ENCODE assay signal across 9 mouse cellular contexts in the genomic region with DNA sequence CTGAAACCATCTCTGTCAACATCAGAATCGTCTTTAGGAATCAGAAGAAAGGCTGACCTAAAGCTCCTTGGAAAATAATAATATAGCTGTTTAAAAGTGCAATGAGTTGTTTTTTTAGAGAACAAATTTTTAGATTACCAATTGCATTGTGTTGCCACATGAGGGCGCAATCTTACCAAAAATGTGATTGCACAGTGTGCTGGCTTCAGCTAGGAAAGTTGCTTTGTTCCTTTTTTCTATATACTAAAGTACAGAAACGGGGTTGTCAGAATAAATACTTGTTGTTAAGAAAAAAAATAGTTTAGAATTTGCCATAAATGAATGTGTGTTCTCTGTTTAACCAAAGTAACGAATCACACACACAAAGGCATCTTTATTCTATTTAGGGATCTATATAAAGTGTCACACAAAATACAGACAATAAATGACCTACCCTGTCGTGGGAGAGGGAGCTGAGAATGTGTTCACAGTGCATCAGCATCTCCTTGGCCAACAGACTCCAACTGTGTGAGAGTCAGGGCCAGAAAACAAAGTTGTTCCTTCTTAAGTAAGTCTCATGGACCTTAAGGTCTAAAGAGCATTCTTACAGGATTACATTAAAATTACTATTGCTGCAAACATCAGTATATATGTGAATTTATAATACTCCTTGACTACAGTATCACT.
DNase-seq lines count a peak whose midpoint lies in the region; ATAC-seq and TF ChIP-seq lines count a peak whose summit lies in the region.
"Had no signal": no experiment of that assay in that cellular context is flagged by ENCODE, and none has a peak within 500 bp of the region (broad histone marks: within the 10 kb centered on the region; RNA-seq: fewer than 3 reads in every experiment).

No protein-coding gene starts in this region.

- H3K9ac ChIP-seq in hindbrain, embryonic 13.5 days: no peak overlapping the region
- no peak overlapping the region for H3K9ac ChIP-seq in midbrain, embryonic 12.5 days (replicated peaks)

- no peak for ATAC-seq in cerebellum, adult (ENCODE audit: insufficient number of reproducible peaks, low FRiP score, low TSS enrichment)
- ATAC-seq in hindbrain, embryonic 13.5 days (ENCODE audit: low FRiP score): 0 out of 2 replicates have a peak, but pooled peaks have one; percentile 61
- ATAC-seq in midbrain, embryonic 12.5 days (ENCODE audit: low FRiP score, low read depth): peak; percentile 58; the same call in 1 of the 2 replicates

- TF ChIP-seq POLR2A in cerebellum, adult 2 months (IDR thresholded peaks at IDR 0.05; ENCODE audit: borderline replicate concordance, insufficient read depth, low read length): no peak
- no peak for TF ChIP-seq POLR2A in brain, embryonic 14.5 days (IDR thresholded peaks at IDR 0.05; ENCODE audit: borderline replicate concordance, extremely low read depth, insufficient read depth, insufficient read length, poor library complexity, severe bottlenecking)

- H3K36me3 ChIP-seq in hindbrain, embryonic 13.5 days: no peaks in the 10 kb centered on the region
- H3K36me3 ChIP-seq in midbrain, embryonic 12.5 days: no peaks in the 10 kb centered on the region
- H3K36me3 ChIP-seq: G1E had no signal

- no peak overlapping the region for H3K4me3 ChIP-seq in cerebellum, adult 2 months (replicated peaks; ENCODE audit: insufficient read depth, low read depth, low read length)
- H3K4me3 ChIP-seq in hindbrain, embryonic 13.5 days: no peak overlapping the region
- no peak overlapping the region for H3K4me3 ChIP-seq in midbrain, embryonic 12.5 days

- TF ChIP-seq CTCF in cerebellum, adult 2 months (IDR thresholded peaks at IDR 0.05; ENCODE audit: borderline replicate concordance, insufficient read depth, low read depth, low read length): peak; percentile 19; the same call in 1 of the 2 replicates
- TF ChIP-seq CTCF in brain, embryonic 14.5 days (IDR thresholded peaks at IDR 0.05; ENCODE audit: borderline replicate concordance, extremely low read depth, insufficient read depth, insufficient read length): peak; percentile 70; the same call in 1 of the 2 replicates

- H3K27me3 ChIP-seq in cerebellum, adult 2 months (ENCODE audit: control insufficient read depth, insufficient read depth, low read length): no peaks in the 10 kb centered on the region
- H3K27me3 ChIP-seq in hindbrain, embryonic 13.5 days: no peaks in the 10 kb centered on the region
- H3K27me3 ChIP-seq in midbrain, embryonic 12.5 days: no peaks in the 10 kb centered on the region

- H3K4me2 ChIP-seq in hindbrain, embryonic 13.5 days: no peak overlapping the region
- no peak overlapping the region for H3K4me2 ChIP-seq in midbrain, embryonic 12.5 days (replicated peaks)

- no peaks in the 10 kb centered on the region for H3K9me3 ChIP-seq in hindbrain, embryonic 13.5 days
- no peaks in the 10 kb centered on the region for H3K9me3 ChIP-seq in midbrain, embryonic 12.5 days
- H3K9me3 ChIP-seq: G1E had no signal

- 12% methylated on average over 5 of the region's 5 CpGs for WGBS in cerebellum, adult 2 months
- WGBS in hindbrain, embryonic 13.5 days: 13% methylated on average over 5 of the region's 5 CpGs
- WGBS in midbrain, embryonic 12.5 days: 19% methylated on average over 5 of the region's 5 CpGs

- DNase-seq in cerebellum, adult 2 months: peak; percentile 1 to 9
- peak; percentile 2 for DNase-seq in left cerebral cortex, adult 11 months (ENCODE audit: low spot score)
- no peak for DNase-seq in left cerebral cortex, adult 8-10 months (ENCODE audit: low spot score in 2 of 2)
- DNase-seq in brain, embryonic 14.5 days (ENCODE audit: low read depth): peak; percentile 80
- no peak for DNase-seq in thymus, postnatal 25 days

- no peak overlapping the region for H3K27ac ChIP-seq in cerebellum, adult 2 months (ENCODE audit: insufficient read depth, low read length)
- no peak overlapping the region for H3K27ac ChIP-seq in hindbrain, embryonic 13.5 days
- no peak overlapping the region for H3K27ac ChIP-seq in midbrain, embryonic 12.5 days (replicated peaks)

- no peaks in the 10 kb centered on the region for H3K4me1 ChIP-seq in cerebellum, adult 2 months (ENCODE audit: control insufficient read depth, insufficient read depth, low read length)
- H3K4me1 ChIP-seq in hindbrain, embryonic 13.5 days (replicated peaks): no peaks in the 10 kb centered on the region
- H3K4me1 ChIP-seq in midbrain, embryonic 12.5 days: no peaks in the 10 kb centered on the region

Comparison
In these comparisons a context has a peak if more than half of its experiments do, and no peak if none do; other contexts are left out.
1. DNase-seq: peak in cerebellum, adult 2 months (2 of 2), left cerebral cortex, adult 11 months (single experiment) and brain, embryonic 14.5 days (single experiment); none in left cerebral cortex, adult 8-10 months (0 of 2) and thymus, postnatal 25 days (single experiment).